Mouse (Mus musculus) embryonic stem cell, embryonic (primary cell): ENCODE results near the gene Cgref1.

Experiments
- CTCF ChIA-PET, 4 experiments: fragments of 300-600 bp in 2 of 4; fragments of 350-600 bp in 2 of 4; sonication (Branson Sonifier 250); formaldehyde crosslinking; loops; one replicate each; lab custom pipeline; 2022; ENCODE audit warnings: inconsistent platforms in 2 of 4; lab: Charles Lee
- POLR2A ChIA-PET, 4 experiments: fragments of 300-600 bp in 2 of 4; fragments of 350-600 bp in 2 of 4; sonication (Branson Sonifier 250); formaldehyde crosslinking; loops; one replicate each; lab custom pipeline; 2022; ENCODE audit warnings: antibody characterized with exemption in 4 of 4, inconsistent platforms in 1 of 4; lab: Charles Lee

Gene Cgref1

GRCm38 (mm10) chr5:30889088-30889754, 56.2 kb downstream of the Cgref1 start:
- CTCF ChIA-PET, result interaction anchor here (0.5 to 3.2 kb wide), 10 partner anchors 10 to 713 kb away, joined by 3 to 15 read pairs (median 3); partner anchors contain the start of gene Ost4 (in 1 of the 4)
- POLR2A ChIA-PET, result interaction anchor here (0.6 to 25.6 kb wide), 45 partner anchors 9 to 782 kb away, joined by 3 to 838 read pairs (median 5); partner anchors contain the start of genes Ost4 (in 4 of the 4), Atraid (in 3 of the 4), Gm29609 (in 3 of the 4) and Khk (in 3 of the 4)

- CTCF ChIA-PET, result interaction anchor here in 3 of 4 experiments (0.5 to 3.2 kb wide), 10 partner anchors 11 to 333 kb away, joined by 3 to 15 read pairs (median 4); partner anchors contain the start of genes Atraid (in 1 of the 3), Khk (in 1 of the 3), Ost4 (in 1 of the 3) and Slc5a6 (in 1 of the 3)
- POLR2A ChIA-PET, result interaction anchor here (0.6 to 25.6 kb wide), 69 partner anchors 10 to 782 kb away, joined by 3 to 838 read pairs (median 6); partner anchors contain the start of genes Ost4 (in 4 of the 4), Atraid (in 3 of the 4), Gm29609 (in 3 of the 4) and Khk (in 3 of the 4)
Observed at GRCm38 (mm10) chr5:30888337-30889087, 56.9 kb downstream of the Cgref1 start, which contains the start of gene Agbl5. Gene Agbl5 (plus strand): TSS chr5:30888694.

GRCm38 (mm10) chr5:30887858-30888336, 57.5 kb downstream of the Cgref1 start:
- POLR2A ChIA-PET, result interaction anchor here (0.6 to 25.6 kb wide), 94 partner anchors 11 to 748 kb away, joined by 3 to 838 read pairs (median 5); partner anchors contain the start of genes Ost4 (in 4 of the 4), Dpysl5 (in 3 of the 4), Emilin1 (in 3 of the 4) and Gm29609 (in 3 of the 4)

GRCm38 (mm10) chr5:30887331-30887761, 58.0 kb downstream of the Cgref1 start:
- CTCF ChIA-PET, result interaction anchor here in 3 of 4 experiments (0.6 to 3.2 kb wide), 19 partner anchors 12 to 334 kb away, joined by 3 to 15 read pairs (median 5); partner anchors contain the start of genes Atraid (in 2 of the 3), Khk (in 1 of the 3), Ost4 (in 1 of the 3) and Slc5a6 (in 1 of the 3)
- POLR2A ChIA-PET, result interaction anchor here (0.6 to 25.6 kb wide), 99 partner anchors 9 to 780 kb away, joined by 3 to 838 read pairs (median 4); partner anchors contain the start of genes Ost4 (in 4 of the 4), Dpysl5 (in 3 of the 4), Emilin1 (in 3 of the 4) and Khk (in 3 of the 4)

More at GRCm38 (mm10) chr5:30887858-30888336, 57.5 kb downstream of the Cgref1 start:
- CTCF ChIA-PET, result interaction anchor here in 3 of 4 experiments (0.6 to 3.2 kb wide), 15 partner anchors 13 to 333 kb away, joined by 3 to 15 read pairs (median 5); partner anchors contain the start of genes Atraid (in 2 of the 3), Khk (in 1 of the 3), Ost4 (in 1 of the 3) and Slc5a6 (in 1 of the 3)

GRCm38 (mm10) chr5:30886731-30887130, 58.7 kb downstream of the Cgref1 start:
- ChIA-PET CTCF (interaction anchor here in 2 of 4 experiments (0.6 to 3.2 kb wide), 10 partner anchors 13 to 249 kb away, joined by 3 to 15 read pairs (median 5); partner anchors contain the start of genes Atraid (in 1 of the 2), Khk (in 1 of the 2), Ost4 (in 1 of the 2) and Slc5a6 (in 1 of the 2)), POLR2A (interaction anchor here (0.6 to 25.6 kb wide), 83 partner anchors 10 to 779 kb away, joined by 3 to 838 read pairs (median 5); partner anchors contain the start of genes Ost4 (in 4 of the 4), Dpysl5 (in 3 of the 4), Emilin1 (in 3 of the 4) and Khk (in 3 of the 4))

GRCm38 (mm10) chr5:30886209-30886608, 59.2 kb downstream of the Cgref1 start:
- ChIA-PET POLR2A (interaction anchor here in 3 of 4 experiments (0.6 to 25.6 kb wide), 22 partner anchors 10 to 295 kb away, joined by 3 to 838 read pairs (median 8); partner anchors contain the start of genes Ost4 (in 3 of the 3), Dpysl5 (in 2 of the 3), Emilin1 (in 2 of the 3) and Khk (in 2 of the 3)), CTCF (interaction anchor here in 3 of 4 experiments (0.6 kb wide), 3 partner anchors 44 to 249 kb away, joined by 4 to 7 read pairs (median 6); no protein-coding TSS in a partner anchor)
